Mouse (Mus musculus) forebrain, embryonic 15.5 days (tissue): ENCODE data around the gene Bmpr1b. TPM values are rescaled to one million over a fixed set of nuclear protein-coding genes. Genes with fewer than 3 reads are reported as not detected.
"Not testable (repeated sequence)": the region's sequence is repeated elsewhere in the genome, so short reads cannot be mapped to it uniquely, and the experiment has no call there.

Source experiments
- ATAC-seq: fragments of 200-750 bp; cut with Nextera tagmentation; replicated peaks from 2 replicates; pipeline ENCODE4 v1.8.0; 2017; ENCODE audit warnings: mild to moderate bottlenecking, moderate TSS enrichment, moderate library complexity
- H3K27ac ChIP-seq: fragments of 300-500 bp; sonication (generic); replicated peaks from 2 replicates; pipeline ENCODE4 v1.5.1; 2015; ENCODE audit warnings: mild to moderate bottlenecking, inconsistent platforms
- H3K27me3 ChIP-seq: fragments of 300-500 bp; sonication (generic); 2 replicates; pipeline ENCODE4 v1.6.1; 2015; ENCODE audit warnings: inconsistent platforms
- H3K36me3 ChIP-seq: fragments of 300-500 bp; sonication (generic); 2 replicates; pipeline ENCODE4 v1.6.1; 2015; ENCODE audit warnings: mild to moderate bottlenecking, inconsistent platforms
- H3K4me1 ChIP-seq: fragments of 300-500 bp; sonication (generic); 2 replicates; pipeline ENCODE4 v1.6.1; 2015; ENCODE audit warnings: inconsistent platforms
- H3K4me2 ChIP-seq: fragments of 300-500 bp; sonication (generic); replicated peaks from 2 replicates; pipeline ENCODE4 v1.6.1; 2015; ENCODE audit warnings: mild to moderate bottlenecking, inconsistent platforms
- H3K4me3 ChIP-seq: fragments of 300-500 bp; sonication (generic); 2 replicates; pipeline ENCODE4 v1.5.1; 2015; ENCODE audit warnings: mild to moderate bottlenecking, inconsistent platforms
- H3K9ac ChIP-seq: fragments of 300-500 bp; sonication (generic); replicated peaks from 2 replicates; pipeline ENCODE4 v1.6.1; 2015; ENCODE audit warnings: mild to moderate bottlenecking, inconsistent platforms
- H3K9me3 ChIP-seq: fragments of 300-500 bp; sonication (generic); 2 replicates; pipeline ENCODE4 v1.6.1; 2016; ENCODE audit warnings: inconsistent platforms
- WGBS: fragments of 180-500 bp; shearing (Covaris S2); methylation state at CpG from one replicate; pipeline ENCODE4 v1.1.7; 2015; ENCODE audit warnings: mixed read lengths; 5-methylcytosine and 5-hydroxymethylcytosine counted together
- polyA plus RNA-seq: library from polyadenylated mRNA; unstranded; fragments of >200 nt; fragmentation: Nextera tagmentation; extraction: Ambion mirVana; gene quantifications from 2 replicates; pipeline ENCODE4 v1.2.1, GENCODE M21; 2015

The Bmpr1b gene
- 5.5 and 5.8 TPM in 2 replicates for polyA plus RNA-seq

GRCm38 (mm10) chr3:142168863-142169521 lies at the start of gene Bmpr1b:
Bmpr1b (minus strand) TSS chr3:142169425.
- H3K4me1 ChIP-seq = peaks cover 13% of the 10 kb centered on the region
- no peaks in the 10 kb centered on the region for H3K9me3 ChIP-seq
- WGBS = under 1% methylated on average over 63 of the region's 65 CpGs
- H3K4me2 ChIP-seq = peak within 1 kb of the TSS; percentile 97
- H3K27me3 ChIP-seq = peaks cover 11% of the 10 kb centered on the region; the same call in 1 of the 2 replicates
- peak; percentile 93 for ATAC-seq
- H3K9ac ChIP-seq = peak within 1 kb of the TSS; percentile 63
- no peaks in the 10 kb centered on the region for H3K36me3 ChIP-seq
- H3K4me3 ChIP-seq = peak within 1 kb of the TSS; percentile 75
- peak within 1 kb of the TSS; percentile 21; the same call in 1 of the 2 replicates for H3K27ac ChIP-seq

GRCm38 (mm10) chr3:142212821-142213220 lies 43.6 kb upstream of the Bmpr1b start:
- H3K4me3 ChIP-seq = no peak overlapping the region
- H3K9me3 ChIP-seq = no peaks in the 10 kb centered on the region
- no peak overlapping the region for H3K9ac ChIP-seq
- no peak overlapping the region for H3K27ac ChIP-seq
- peaks cover 13% of the 10 kb centered on the region for H3K4me1 ChIP-seq
- WGBS = 74% methylated on average over 2 of the region's 2 CpGs
- H3K36me3 ChIP-seq = no peaks in the 10 kb centered on the region
- ATAC-seq = no peak
- no peaks in the 10 kb centered on the region for H3K27me3 ChIP-seq
- H3K4me2 ChIP-seq = no peak overlapping the region

- H3K36me3 ChIP-seq = no peaks in the 10 kb centered on the region
- no peak overlapping the region for H3K27ac ChIP-seq
- 70% methylated on average over 3 of the region's 3 CpGs for WGBS
- H3K9me3 ChIP-seq = no peaks in the 10 kb centered on the region
- no peak overlapping the region for H3K9ac ChIP-seq
- no peaks in the 10 kb centered on the region for H3K27me3 ChIP-seq
- no peak overlapping the region for H3K4me3 ChIP-seq
- H3K4me1 ChIP-seq = peaks cover 13% of the 10 kb centered on the region
- ATAC-seq = no peak
- no peak overlapping the region for H3K4me2 ChIP-seq
These were observed 43.0 kb upstream of the Bmpr1b start for GRCm38 (mm10) chr3:142212186-142212585.

- Histone ChIP-seq H3K9me3 (no peaks in the 10 kb centered on the region), H3K36me3 (no peaks in the 10 kb centered on the region), H3K4me3 (no peak overlapping the region), H3K27me3 (no peaks in the 10 kb centered on the region), H3K4me2 (no peak overlapping the region), H3K4me1 (peaks cover 13% of the 10 kb centered on the region), H3K27ac (no peak overlapping the region), H3K9ac (no peak overlapping the region)
- 0 out of 2 replicates have a peak, but pooled peaks have one; percentile 46 for ATAC-seq
- 76% methylated on average over 6 of the region's 6 CpGs for WGBS
These were observed 40.8 kb upstream of the Bmpr1b start for GRCm38 (mm10) chr3:142209981-142210380.

GRCm38 (mm10) chr3:142209057-142209456 lies 39.8 kb upstream of the Bmpr1b start:
- H3K36me3 ChIP-seq = no peaks in the 10 kb centered on the region
- H3K4me3 ChIP-seq = no peak overlapping the region
- H3K4me1 ChIP-seq = peaks cover 13% of the 10 kb centered on the region
- no peak overlapping the region for H3K4me2 ChIP-seq
- 38% methylated on average over 11 of the region's 11 CpGs for WGBS
- H3K27me3 ChIP-seq = no peaks in the 10 kb centered on the region
- H3K9me3 ChIP-seq = no peaks in the 10 kb centered on the region
- ATAC-seq = 0 out of 2 replicates have a peak, but pooled peaks have one; percentile 61
- H3K9ac ChIP-seq = no peak overlapping the region
- H3K27ac ChIP-seq = no peak overlapping the region

GRCm38 (mm10) chr3:142207488-142207887 lies 38.3 kb upstream of the Bmpr1b start:
- no peak overlapping the region for H3K9ac ChIP-seq
- H3K4me1 ChIP-seq = peaks cover 13% of the 10 kb centered on the region
- 91% methylated on average over 6 of the region's 6 CpGs for WGBS
- no peak overlapping the region for H3K27ac ChIP-seq
- H3K4me2 ChIP-seq = no peak overlapping the region
- no peaks in the 10 kb centered on the region for H3K27me3 ChIP-seq
- no peaks in the 10 kb centered on the region for H3K36me3 ChIP-seq
- H3K4me3 ChIP-seq = no peak overlapping the region
- H3K9me3 ChIP-seq = no peaks in the 10 kb centered on the region
- no peak for ATAC-seq

GRCm38 (mm10) chr3:142206316-142206715 lies 37.1 kb upstream of the Bmpr1b start:
- Histone ChIP-seq H3K4me2 (no peak overlapping the region), H3K36me3 (no peaks in the 10 kb centered on the region), H3K9ac (no peak overlapping the region), H3K27me3 (no peaks in the 10 kb centered on the region), H3K4me1 (peaks cover 13% of the 10 kb centered on the region), H3K27ac (no peak overlapping the region), H3K4me3 (no peak overlapping the region), H3K9me3 (no peaks in the 10 kb centered on the region)
- ATAC-seq = no peak
- WGBS = 98% methylated on average over 3 of the region's 3 CpGs

GRCm38 (mm10) chr3:142196142-142196541 lies 26.9 kb upstream of the Bmpr1b start:
- Histone ChIP-seq H3K27ac (no peak overlapping the region), H3K9ac (no peak overlapping the region), H3K9me3 (no peaks in the 10 kb centered on the region), H3K4me3 (no peak overlapping the region), H3K4me1 (no peaks in the 10 kb centered on the region), H3K36me3 (no peaks in the 10 kb centered on the region), H3K27me3 (no peaks in the 10 kb centered on the region), H3K4me2 (no peak overlapping the region)
- WGBS = 88% methylated on average over 8 of the region's 8 CpGs
- ATAC-seq = no peak

- not testable (repeated sequence) for H3K9ac ChIP-seq, H3K4me2 ChIP-seq, H3K36me3 ChIP-seq, H3K4me3 ChIP-seq, H3K9me3 ChIP-seq, H3K27ac ChIP-seq, H3K27me3 ChIP-seq, ATAC-seq, H3K4me1 ChIP-seq
These were observed 22.4 kb upstream of the Bmpr1b start for GRCm38 (mm10) chr3:142191627-142192026.

- Histone ChIP-seq H3K4me1 (no peaks in the 10 kb centered on the region), H3K4me2 (no peak overlapping the region), H3K27ac (no peak overlapping the region), H3K4me3 (no peak overlapping the region), H3K27me3 (no peaks in the 10 kb centered on the region), H3K9ac (no peak overlapping the region), H3K36me3 (no peaks in the 10 kb centered on the region), H3K9me3 (no peaks in the 10 kb centered on the region)
- no peak for ATAC-seq
- WGBS = 89% methylated on average over 3 of the region's 3 CpGs
These were observed 17.3 kb upstream of the Bmpr1b start for GRCm38 (mm10) chr3:142186551-142186950.

GRCm38 (mm10) chr3:142173996-142174395 lies 4.8 kb upstream of the Bmpr1b start:
- Histone ChIP-seq H3K4me1 (peaks cover 8% of the 10 kb centered on the region; the same call in 1 of the 2 replicates), H3K4me3 (no peak overlapping the region), H3K9ac (no peak overlapping the region), H3K36me3 (no peaks in the 10 kb centered on the region), H3K27ac (no peak overlapping the region), H3K9me3 (no peaks in the 10 kb centered on the region), H3K4me2 (no peak overlapping the region), H3K27me3 (peaks cover 11% of the 10 kb centered on the region; the same call in 1 of the 2 replicates)
- no peak for ATAC-seq
- WGBS = 87% methylated on average over 4 of the region's 4 CpGs

GRCm38 (mm10) chr3:142168251-142168862 lies 868 bp downstream of the Bmpr1b start:
- Histone ChIP-seq H3K36me3 (no peaks in the 10 kb centered on the region), H3K27ac (peak overlapping the region; percentile 21; the same call in 1 of the 2 replicates), H3K27me3 (peaks cover 11% of the 10 kb centered on the region; the same call in 1 of the 2 replicates), H3K9me3 (no peaks in the 10 kb centered on the region), H3K9ac (peak overlapping the region; percentile 63), H3K4me1 (peaks cover 13% of the 10 kb centered on the region), H3K4me3 (peak overlapping the region; percentile 75), H3K4me2 (peak overlapping the region; percentile 97)
- 4% methylated on average over 9 of the region's 9 CpGs for WGBS
- ATAC-seq = 0 out of 2 replicates have a peak, but pooled peaks have one; percentile 1
